Mouse (Mus musculus) kidney, embryonic 15.5 days (tissue): ENCODE results near the gene Cog5. TPM values are rescaled to one million over a fixed set of nuclear protein-coding genes. Genes with fewer than 3 reads are reported as not detected.
"Not testable (repeated sequence)": the region's sequence is repeated elsewhere in the genome, so short reads cannot be mapped to it uniquely, and the experiment has no call there.

Source experiments
- ATAC-seq: fragments of 200-750 bp; cut with Nextera tagmentation; replicated peaks from 2 replicates; pipeline ENCODE4 v1.8.0; 2017; ENCODE audit warnings: moderate TSS enrichment; ENCODE audit not compliant: low FRiP score
- H3K27ac ChIP-seq: fragments of 300-500 bp; sonication (generic); 2 replicates; pipeline ENCODE4 v1.5.1; 2015; ENCODE audit warnings: mild to moderate bottlenecking, inconsistent platforms
- H3K27me3 ChIP-seq: fragments of 300-500 bp; sonication (generic); 2 replicates; pipeline ENCODE4 v1.6.1; 2015; ENCODE audit warnings: inconsistent platforms
- H3K36me3 ChIP-seq: fragments of 300-500 bp; sonication (generic); 2 replicates; pipeline ENCODE4 v1.6.1; 2015; ENCODE audit warnings: inconsistent platforms
- H3K4me1 ChIP-seq: fragments of 300-500 bp; sonication (generic); 2 replicates; pipeline ENCODE4 v1.6.1; 2015; ENCODE audit warnings: inconsistent platforms
- H3K4me2 ChIP-seq: fragments of 300-500 bp; sonication (generic); 2 replicates; pipeline ENCODE4 v1.6.1; 2015; ENCODE audit warnings: moderate library complexity, mild to moderate bottlenecking, inconsistent platforms
- H3K4me3 ChIP-seq: fragments of 300-500 bp; sonication (generic); replicated peaks from 2 replicates; pipeline ENCODE4 v1.5.1; 2015; ENCODE audit warnings: mild to moderate bottlenecking, inconsistent platforms
- H3K9ac ChIP-seq: fragments of 300-500 bp; sonication (generic); 2 replicates; pipeline ENCODE4 v1.6.1; 2015; ENCODE audit warnings: mild to moderate bottlenecking, inconsistent platforms
- H3K9me3 ChIP-seq: fragments of 300-500 bp; sonication (generic); replicated peaks from 2 replicates; pipeline ENCODE4 v1.6.1; 2016; ENCODE audit warnings: inconsistent platforms
- WGBS: fragments of 180-500 bp; shearing (Covaris S2); methylation state at CpG from one replicate; pipeline ENCODE4 v1.1.7; 2015; ENCODE audit warnings: mixed read lengths; 5-methylcytosine and 5-hydroxymethylcytosine counted together
- polyA plus RNA-seq: library from polyadenylated mRNA; unstranded; fragments of >200 nt; fragmentation: Nextera tagmentation; extraction: Ambion mirVana; gene quantifications from 2 replicates; pipeline ENCODE4 v1.2.1, GENCODE M21; 2015

The Cog5 gene
- 27.9 and 29.1 TPM in 2 replicates for polyA plus RNA-seq

DNA sequence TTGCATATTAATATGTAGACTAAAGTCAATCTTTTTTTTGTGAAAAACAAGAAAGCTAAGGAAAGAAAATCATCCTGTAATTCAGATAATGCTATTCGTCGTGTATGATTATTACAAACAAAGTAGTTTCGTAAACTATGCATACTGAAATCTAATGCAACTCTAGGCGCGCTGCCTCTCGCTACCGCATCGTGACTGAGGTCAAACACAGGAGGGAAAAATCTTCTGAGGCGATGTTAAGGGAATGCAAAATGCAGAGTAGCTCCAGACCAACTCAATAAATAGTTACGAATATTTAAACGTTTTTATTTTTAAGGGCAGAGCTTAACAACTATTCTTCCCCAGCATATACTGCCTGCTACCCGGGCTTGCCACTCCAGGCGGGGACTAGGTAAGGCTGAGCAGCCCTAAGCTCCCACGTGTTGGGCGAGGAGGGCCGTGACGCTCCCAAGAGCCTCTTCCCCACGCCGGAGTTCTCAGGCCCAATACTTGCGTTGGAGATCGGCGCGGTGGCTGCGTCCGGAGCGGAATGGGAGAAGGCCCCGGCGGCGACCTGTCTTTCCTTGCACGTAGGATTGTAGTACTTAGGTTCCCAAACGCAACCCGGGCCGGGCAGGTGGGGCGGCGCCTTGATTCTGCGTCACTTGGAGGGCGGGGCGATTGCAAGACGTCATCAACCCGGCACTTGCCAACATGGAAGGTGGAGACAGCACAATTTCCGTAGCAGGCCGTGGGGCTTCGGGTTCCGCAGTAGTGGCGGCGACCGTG is at the start of gene Cog5, which contains the start of gene Dus4l:
Cog5 (plus strand) TSS at position 673 of the 768 bp plus-strand sequence.
Dus4l (minus strand) TSS at position 630 of the 768 bp plus-strand sequence.
- peak within 1 kb of the TSS; percentile 78 for H3K9ac ChIP-seq
- peak within 1 kb of the TSS; percentile 65 for H3K4me2 ChIP-seq
- H3K9me3 ChIP-seq, result no peaks in the 10 kb centered on the region
- peak within 1 kb of the TSS; percentile 87 for H3K27ac ChIP-seq
- WGBS, result under 1% methylated on average over 47 of the region's 47 CpGs
- H3K4me3 ChIP-seq, result peak within 1 kb of the TSS; percentile 94
- no peaks in the 10 kb centered on the region for H3K27me3 ChIP-seq
- ATAC-seq, result peak; percentile 97
- H3K4me1 ChIP-seq, result peaks cover 8% of the 10 kb centered on the region
- H3K36me3 ChIP-seq, result peaks cover 11% of the 10 kb centered on the region

GRCm38 (mm10) chr12:31604894-31605293 is 49.8 kb upstream of the Cog5 start:
- Histone ChIP-seq H3K9ac (no peak overlapping the region), H3K27me3 (no peaks in the 10 kb centered on the region), H3K4me2 (no peak overlapping the region), H3K36me3 (0 out of 2 replicates have a peak, but pooled peaks cover 3% of the 10 kb centered on the region), H3K4me3 (no peak overlapping the region), H3K9me3 (no peaks in the 10 kb centered on the region), H3K27ac (no peak overlapping the region), H3K4me1 (no peaks in the 10 kb centered on the region)
- 84% methylated on average over 3 of the region's 3 CpGs for WGBS
- no peak for ATAC-seq

GRCm38 (mm10) chr12:31608138-31608537 is 46.5 kb upstream of the Cog5 start:
- no peak overlapping the region for H3K27ac ChIP-seq
- H3K36me3 ChIP-seq, result 0 out of 2 replicates have a peak, but pooled peaks cover 3% of the 10 kb centered on the region
- H3K4me1 ChIP-seq, result no peaks in the 10 kb centered on the region
- H3K4me3 ChIP-seq, result no peak overlapping the region
- H3K27me3 ChIP-seq, result no peaks in the 10 kb centered on the region
- WGBS, result 32% methylated on average over 3 of the region's 3 CpGs
- no peaks in the 10 kb centered on the region for H3K9me3 ChIP-seq
- H3K9ac ChIP-seq, result no peak overlapping the region
- ATAC-seq, result no peak
- no peak overlapping the region for H3K4me2 ChIP-seq

DNA sequence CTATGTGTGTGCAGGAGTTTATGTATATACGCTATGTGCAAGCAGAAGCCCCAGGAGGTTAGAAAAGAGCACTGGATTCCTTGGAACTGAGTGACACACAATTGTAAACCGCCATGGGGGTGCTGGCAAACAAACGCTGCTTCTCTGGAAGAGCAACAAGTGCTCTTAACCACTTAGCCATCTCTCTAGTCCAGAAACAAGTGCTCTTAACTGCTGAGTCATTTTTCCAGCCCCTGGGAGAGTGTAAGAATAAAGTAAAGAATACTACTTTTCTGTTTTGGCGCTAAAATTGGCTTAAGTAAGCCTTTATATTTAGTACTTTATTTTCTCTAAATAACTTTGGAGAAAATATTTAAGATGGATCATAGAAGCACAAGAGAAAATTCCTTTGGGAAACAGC is 41.3 kb upstream of the Cog5 start:
- no peak overlapping the region for H3K9ac ChIP-seq
- no peak overlapping the region for H3K4me2 ChIP-seq
- no peak overlapping the region for H3K4me3 ChIP-seq
- no peaks in the 10 kb centered on the region for H3K9me3 ChIP-seq
- no peaks in the 10 kb centered on the region for H3K4me1 ChIP-seq
- no peaks in the 10 kb centered on the region for H3K27me3 ChIP-seq
- ATAC-seq, result no peak
- no peak overlapping the region for H3K27ac ChIP-seq
- WGBS, result 76% methylated on average over 4 of the region's 4 CpGs
- peaks cover 14% of the 10 kb centered on the region; the same call in 1 of the 2 replicates for H3K36me3 ChIP-seq

GRCm38 (mm10) chr12:31620106-31620505 is 34.6 kb upstream of the Cog5 start:
- no peaks in the 10 kb centered on the region for H3K27me3 ChIP-seq
- WGBS, result 77% methylated on average over 8 of the region's 8 CpGs
- no peaks in the 10 kb centered on the region for H3K9me3 ChIP-seq
- H3K4me2 ChIP-seq, result no peak overlapping the region
- H3K4me3 ChIP-seq, result no peak overlapping the region
- no peak for ATAC-seq
- H3K4me1 ChIP-seq, result no peaks in the 10 kb centered on the region
- no peak overlapping the region for H3K27ac ChIP-seq
- H3K9ac ChIP-seq, result no peak overlapping the region
- H3K36me3 ChIP-seq, result peaks cover 19% of the 10 kb centered on the region

- no peaks in the 10 kb centered on the region for H3K27me3 ChIP-seq
- no peaks in the 10 kb centered on the region for H3K9me3 ChIP-seq
- WGBS, result 92% methylated on average over 1 of the region's 1 CpGs
- no peak overlapping the region for H3K9ac ChIP-seq
- ATAC-seq, result no peak
- H3K4me2 ChIP-seq, result no peak overlapping the region
- no peak overlapping the region for H3K27ac ChIP-seq
- H3K4me1 ChIP-seq, result no peaks in the 10 kb centered on the region
- H3K4me3 ChIP-seq, result no peak overlapping the region
- peaks cover 37% of the 10 kb centered on the region for H3K36me3 ChIP-seq
These were observed 29.7 kb upstream of the Cog5 start for GRCm38 (mm10) chr12:31625016-31625415.

GRCm38 (mm10) chr12:31628396-31628795 is 26.3 kb upstream of the Cog5 start:
- not testable (repeated sequence) for H3K27me3 ChIP-seq, H3K9me3 ChIP-seq, H3K4me1 ChIP-seq, H3K27ac ChIP-seq, H3K9ac ChIP-seq, ATAC-seq, H3K4me2 ChIP-seq, H3K4me3 ChIP-seq
- 94% methylated on average over 9 of the region's 9 CpGs for WGBS
- H3K36me3 ChIP-seq, result peaks cover 38% of the 10 kb centered on the region

DNA sequence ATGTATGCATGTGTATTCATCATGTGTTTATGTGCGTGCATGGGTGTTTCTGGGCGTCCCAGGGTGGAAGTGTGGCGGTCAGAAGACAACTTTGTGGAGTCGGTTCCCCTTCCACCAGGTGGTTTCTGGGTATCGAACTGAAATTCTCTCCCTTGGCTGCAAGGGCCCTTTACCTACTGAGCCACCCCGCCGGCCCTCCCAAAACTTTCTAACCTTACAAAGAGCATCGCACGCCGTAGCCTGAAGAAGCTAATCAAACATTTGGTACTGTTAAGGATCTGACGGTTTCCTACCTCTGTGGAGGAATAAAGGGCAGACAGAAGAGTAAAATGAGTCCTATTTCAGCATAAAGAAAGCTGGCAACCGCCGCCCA is 20.7 kb upstream of the Cog5 start:
- peaks cover 7% of the 10 kb centered on the region; the same call in 1 of the 2 replicates for H3K36me3 ChIP-seq
- peaks cover 14% of the 10 kb centered on the region for H3K4me1 ChIP-seq
- no peaks in the 10 kb centered on the region for H3K27me3 ChIP-seq
- H3K4me2 ChIP-seq, result peak overlapping the region; percentile 87
- peak; percentile 44 for ATAC-seq
- 12% methylated on average over 13 of the region's 13 CpGs for WGBS
- H3K4me3 ChIP-seq, result peak overlapping the region; percentile 65
- H3K27ac ChIP-seq, result peak overlapping the region; percentile 80
- no peaks in the 10 kb centered on the region for H3K9me3 ChIP-seq
- peak overlapping the region; percentile 69 for H3K9ac ChIP-seq

GRCm38 (mm10) chr12:31634343-31635239 is 20.1 kb upstream of the Cog5 start, which contains the start of gene Bcap29:
TSS of gene Bcap29 (minus strand) at chr12:31634658.
- 2% methylated on average over 68 of the region's 73 CpGs for WGBS
- H3K27me3 ChIP-seq, result no peaks in the 10 kb centered on the region
- peaks cover 14% of the 10 kb centered on the region for H3K4me1 ChIP-seq
- no peaks in the 10 kb centered on the region for H3K9me3 ChIP-seq
- peak within 1 kb of the TSS; percentile 69 for H3K9ac ChIP-seq
- peak within 1 kb of the TSS; percentile 80 for H3K27ac ChIP-seq
- H3K4me3 ChIP-seq, result peak within 1 kb of the TSS; percentile 65
- ATAC-seq, result peak; percentile 91
- H3K36me3 ChIP-seq, result peaks cover 5% of the 10 kb centered on the region; the same call in 1 of the 2 replicates
- peak within 1 kb of the TSS; percentile 87 for H3K4me2 ChIP-seq

- peaks cover 3% of the 10 kb centered on the region; the same call in 1 of the 2 replicates for H3K36me3 ChIP-seq
- H3K9me3 ChIP-seq, result no peaks in the 10 kb centered on the region
- no peak overlapping the region for H3K9ac ChIP-seq
- no peaks in the 10 kb centered on the region for H3K27me3 ChIP-seq
- 92% methylated on average over 3 of the region's 3 CpGs for WGBS
- no peak overlapping the region; the same call in 1 of the 2 replicates for H3K27ac ChIP-seq
- H3K4me2 ChIP-seq, result peak overlapping the region; percentile 87
- peak overlapping the region; percentile 65; the same call in 1 of the 2 replicates for H3K4me3 ChIP-seq
- peaks cover 14% of the 10 kb centered on the region for H3K4me1 ChIP-seq
- ATAC-seq, result no peak
These were observed 19.4 kb upstream of the Cog5 start for GRCm38 (mm10) chr12:31635240-31635607.

DNA sequence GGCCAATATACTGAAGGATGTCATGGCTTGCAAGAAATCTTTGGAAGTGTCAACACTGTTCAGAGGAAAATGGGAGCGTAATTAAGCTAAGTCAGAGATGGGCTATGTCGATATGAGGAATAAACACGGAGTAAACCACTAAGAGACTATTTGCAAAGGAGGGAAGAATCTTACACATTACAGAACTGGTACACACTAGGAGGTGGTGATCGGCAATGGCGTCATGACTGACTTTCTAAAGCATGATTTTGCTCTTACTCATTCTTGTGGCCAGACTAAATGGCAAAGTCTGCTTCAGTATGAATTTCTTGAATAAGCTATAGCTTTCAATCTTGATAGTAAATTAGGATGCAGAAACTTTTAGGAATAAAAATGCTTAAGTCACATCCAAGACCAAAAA is 1.1 kb upstream of the Cog5 start:
- WGBS, result 83% methylated on average over 5 of the region's 5 CpGs
- Histone ChIP-seq H3K9me3 (no peaks in the 10 kb centered on the region), H3K4me2 (peak overlapping the region; percentile 65), H3K36me3 (peaks cover 12% of the 10 kb centered on the region), H3K27ac (no peak overlapping the region), H3K27me3 (no peaks in the 10 kb centered on the region), H3K4me1 (peaks cover 8% of the 10 kb centered on the region), H3K4me3 (peak overlapping the region; percentile 13), H3K9ac (peak overlapping the region; percentile 26; the same call in 1 of the 2 replicates)
- ATAC-seq, result no peak
